Mouse (Mus musculus) heart, embryonic 11.5 days (tissue): ENCODE measurements around the gene Cd8a. TPM values are rescaled to one million over a fixed set of nuclear protein-coding genes. Genes with fewer than 3 reads are reported as not detected.
"Not testable (repeated sequence)": the region's sequence is repeated elsewhere in the genome, so short reads cannot be mapped to it uniquely, and the experiment has no call there.

Experiments
- ATAC-seq: fragments of 200-750 bp; cut with Nextera tagmentation; replicated peaks from 2 replicates; pipeline ENCODE4 v1.8.0; 2017; ENCODE audit warnings: moderate library complexity; ENCODE audit not compliant: insufficient number of reproducible peaks, low FRiP score, low TSS enrichment
- H3K27ac ChIP-seq: fragments of 300-500 bp; sonication (generic); 2 replicates; pipeline ENCODE4 v1.5.1; 2014; ENCODE audit warnings: mild to moderate bottlenecking, low read depth, low read length
- H3K27me3 ChIP-seq: fragments of 300-500 bp; sonication (generic); 2 replicates; pipeline ENCODE4 v1.6.1; 2014; ENCODE audit warnings: mild to moderate bottlenecking, low read length, mixed read lengths; ENCODE audit not compliant: control insufficient read depth, insufficient read depth
- H3K36me3 ChIP-seq: fragments of 300-500 bp; sonication (generic); 2 replicates; pipeline ENCODE4 v1.6.1; 2014; ENCODE audit warnings: mild to moderate bottlenecking, low read length, moderate library complexity, mixed read lengths; ENCODE audit not compliant: control insufficient read depth, insufficient read depth
- H3K4me1 ChIP-seq: fragments of 300-500 bp; sonication (generic); 2 replicates; pipeline ENCODE4 v1.6.1; 2014; ENCODE audit warnings: low read length; ENCODE audit not compliant: control insufficient read depth, insufficient read depth
- H3K4me2 ChIP-seq: fragments of 300-500 bp; sonication (generic); 2 replicates; pipeline ENCODE4 v1.6.1; 2014; ENCODE audit warnings: mild to moderate bottlenecking, moderate library complexity
- H3K4me3 ChIP-seq: fragments of 300-500 bp; sonication (generic); 2 replicates; pipeline ENCODE4 v1.5.1; 2014; ENCODE audit warnings: low read depth, low read length
- H3K9ac ChIP-seq: fragments of 300-500 bp; sonication (generic); 2 replicates; pipeline ENCODE4 v1.6.1; 2014; ENCODE audit warnings: mild to moderate bottlenecking, low read depth, low read length, moderate library complexity
- H3K9me3 ChIP-seq: fragments of 300-500 bp; sonication (generic); replicated peaks from 2 replicates; pipeline ENCODE4 v1.6.1; 2016; ENCODE audit warnings: low read length; ENCODE audit not compliant: control insufficient read depth
- WGBS: fragments of 180-500 bp; shearing (Covaris S2); extraction: QIAGEN DNeasy Blood & Tissue Kit; methylation state at CpG from one replicate; pipeline ENCODE4 v1.1.7; 2014; ENCODE audit not compliant: insufficient replicate concordance; 5-methylcytosine and 5-hydroxymethylcytosine counted together
- polyA plus RNA-seq: library from polyadenylated mRNA; unstranded; fragments of >200 nt; fragmentation: Nextera tagmentation; extraction: Ambion mirVana; gene quantifications from 2 replicates; pipeline ENCODE4 v1.2.1, GENCODE M21; 2014

Cd8a gene
- polyA plus RNA-seq = 0.04 TPM in 1 of 2 replicates, not detected in the other

DNA sequence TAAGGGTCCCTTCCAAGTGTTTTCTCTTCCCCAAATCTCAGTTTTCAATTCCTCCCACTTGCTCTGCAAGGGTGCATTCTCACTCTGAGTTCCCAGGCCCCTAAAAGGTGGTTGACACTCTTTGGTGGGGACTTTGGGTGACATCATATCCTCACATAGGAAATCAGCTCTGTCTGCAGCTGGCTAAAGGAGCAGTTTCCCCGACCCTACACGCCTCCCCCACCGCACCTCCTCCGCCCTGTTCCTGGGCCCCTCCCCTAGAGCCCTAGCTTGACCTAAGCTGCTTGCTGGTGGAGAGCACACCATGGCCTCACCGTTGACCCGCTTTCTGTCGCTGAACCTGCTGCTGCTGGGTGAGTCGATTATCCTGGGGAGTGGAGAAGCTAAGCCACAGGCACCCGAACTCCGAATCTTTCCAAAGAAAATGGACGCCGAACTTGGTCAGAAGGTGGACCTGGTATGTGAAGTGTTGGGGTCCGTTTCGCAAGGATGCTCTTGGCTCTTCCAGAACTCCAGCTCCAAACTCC is at the start of gene Cd8a:
Gene Cd8a, plus strand, starts transcription at position 179 of the 527 bp plus-strand sequence.
- no peaks in the 10 kb centered on the region for H3K4me1 ChIP-seq
- no peak within 1 kb of the TSS for H3K27ac ChIP-seq
- no peak within 1 kb of the TSS for H3K9ac ChIP-seq
- WGBS = 67% methylated on average over 14 of the region's 14 CpGs
- no peak within 1 kb of the TSS for H3K4me3 ChIP-seq
- no peak for ATAC-seq
- H3K27me3 ChIP-seq = no peaks in the 10 kb centered on the region
- H3K36me3 ChIP-seq = no peaks in the 10 kb centered on the region
- no peaks in the 10 kb centered on the region for H3K9me3 ChIP-seq
- no peak within 1 kb of the TSS for H3K4me2 ChIP-seq

DNA sequence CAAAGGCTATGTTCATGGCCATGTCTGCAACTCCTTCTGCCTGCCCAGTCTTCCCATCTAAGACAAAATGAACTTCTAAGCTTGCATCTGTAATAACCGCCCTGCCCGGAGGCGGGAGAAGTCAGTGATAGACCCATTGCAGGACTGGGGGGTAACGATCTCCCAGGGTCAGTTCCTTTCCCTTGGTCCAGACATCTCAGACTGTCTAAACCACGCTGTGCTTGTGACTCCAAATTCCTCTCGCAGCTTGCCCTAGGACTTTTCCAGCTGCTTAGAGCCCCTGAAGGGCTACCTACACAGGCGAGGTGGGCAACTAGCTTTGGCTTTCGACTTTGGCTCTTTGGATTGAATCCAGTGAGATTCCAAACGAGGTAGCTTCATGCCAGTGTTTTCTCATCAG is 48.4 kb upstream of the Cd8a start:
- Histone ChIP-seq H3K9me3 (no peaks in the 10 kb centered on the region), H3K4me2 (no peak overlapping the region), H3K4me1 (no peaks in the 10 kb centered on the region), H3K9ac (no peak overlapping the region), H3K27ac (no peak overlapping the region), H3K27me3 (no peaks in the 10 kb centered on the region), H3K36me3 (no peaks in the 10 kb centered on the region), H3K4me3 (no peak overlapping the region)
- ATAC-seq = no peak
- WGBS = 78% methylated on average over 9 of the region's 9 CpGs

DNA sequence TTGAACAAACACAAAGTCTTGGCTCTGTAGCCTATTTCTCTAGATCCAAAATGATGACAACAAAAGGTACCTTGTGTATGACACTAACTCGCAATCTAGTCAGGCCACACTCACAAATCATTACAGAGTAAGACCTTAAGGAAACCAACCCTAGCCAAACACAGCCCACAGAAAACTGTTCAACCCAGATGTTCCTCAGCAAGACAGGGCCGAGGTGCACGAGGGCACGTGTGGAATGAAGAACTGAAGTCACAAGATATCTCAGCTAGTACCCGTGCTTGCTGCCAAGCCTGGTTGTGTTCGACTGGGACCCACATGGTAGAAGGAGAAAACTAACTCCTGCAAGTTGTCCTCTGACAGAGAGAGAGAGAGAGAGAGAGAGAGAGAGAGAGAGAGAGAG is 43.3 kb upstream of the Cd8a start:
- ATAC-seq = no peak

DNA sequence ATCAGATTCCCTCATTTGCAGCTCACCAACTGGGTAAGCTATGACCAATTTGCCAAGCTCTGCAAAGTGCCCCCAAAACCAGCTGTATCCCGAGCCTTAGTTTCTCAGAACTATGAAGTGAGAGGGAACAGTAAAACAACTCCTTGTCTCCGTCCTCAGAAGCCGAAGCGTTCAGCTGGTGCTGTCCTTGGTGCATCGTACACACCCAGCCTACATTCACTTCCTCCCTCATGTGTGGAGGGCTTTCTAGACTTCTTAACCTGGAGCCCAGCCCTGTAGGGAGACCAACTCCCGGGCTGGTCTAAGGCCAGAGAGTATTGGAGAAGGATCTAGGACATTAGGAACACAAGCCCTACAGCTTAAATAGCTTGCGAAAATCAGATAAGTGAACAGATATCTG is 42.7 kb upstream of the Cd8a start:
- Histone ChIP-seq H3K27ac (no peak overlapping the region), H3K36me3 (no peaks in the 10 kb centered on the region), H3K9ac (no peak overlapping the region), H3K4me2 (no peak overlapping the region), H3K4me1 (no peaks in the 10 kb centered on the region), H3K9me3 (no peaks in the 10 kb centered on the region), H3K27me3 (no peaks in the 10 kb centered on the region), H3K4me3 (no peak overlapping the region)
- ATAC-seq = no peak
- 68% methylated on average over 7 of the region's 7 CpGs for WGBS

More for the DNA sequence above, 43.3 kb upstream of the Cd8a start:
- no peak overlapping the region for H3K4me3 ChIP-seq
- H3K27me3 ChIP-seq = no peaks in the 10 kb centered on the region
- no peak overlapping the region for H3K27ac ChIP-seq
- H3K36me3 ChIP-seq = no peaks in the 10 kb centered on the region
- no peaks in the 10 kb centered on the region for H3K4me1 ChIP-seq
- H3K9ac ChIP-seq = no peak overlapping the region
- no peak overlapping the region for H3K4me2 ChIP-seq
- 83% methylated on average over 6 of the region's 6 CpGs for WGBS
- no peaks in the 10 kb centered on the region for H3K9me3 ChIP-seq

DNA sequence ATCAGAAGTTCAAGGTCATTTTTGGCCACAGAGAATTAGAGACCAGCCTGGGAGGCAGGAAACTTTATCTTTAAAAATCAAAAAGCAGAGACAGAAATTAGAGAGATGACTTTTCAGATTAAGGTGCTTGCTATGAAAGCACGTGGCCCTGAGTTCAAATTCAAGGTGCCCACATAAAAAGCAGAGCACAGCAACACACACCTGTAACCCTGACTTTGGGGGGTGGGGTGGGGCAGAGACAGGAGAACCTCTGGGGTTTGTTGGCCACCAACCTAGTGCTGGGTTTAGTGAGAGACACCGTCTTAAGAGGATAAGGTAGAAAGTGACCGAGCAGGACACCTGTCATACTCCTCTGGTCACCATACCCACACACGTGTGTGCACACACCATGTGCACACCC is 41.7 kb upstream of the Cd8a start:
- not testable (repeated sequence) for H3K4me1 ChIP-seq, H3K36me3 ChIP-seq, H3K9me3 ChIP-seq, H3K9ac ChIP-seq, H3K4me3 ChIP-seq, ATAC-seq, H3K27ac ChIP-seq, H3K27me3 ChIP-seq, H3K4me2 ChIP-seq
- WGBS = 78% methylated on average over 1 of the region's 4 CpGs

DNA sequence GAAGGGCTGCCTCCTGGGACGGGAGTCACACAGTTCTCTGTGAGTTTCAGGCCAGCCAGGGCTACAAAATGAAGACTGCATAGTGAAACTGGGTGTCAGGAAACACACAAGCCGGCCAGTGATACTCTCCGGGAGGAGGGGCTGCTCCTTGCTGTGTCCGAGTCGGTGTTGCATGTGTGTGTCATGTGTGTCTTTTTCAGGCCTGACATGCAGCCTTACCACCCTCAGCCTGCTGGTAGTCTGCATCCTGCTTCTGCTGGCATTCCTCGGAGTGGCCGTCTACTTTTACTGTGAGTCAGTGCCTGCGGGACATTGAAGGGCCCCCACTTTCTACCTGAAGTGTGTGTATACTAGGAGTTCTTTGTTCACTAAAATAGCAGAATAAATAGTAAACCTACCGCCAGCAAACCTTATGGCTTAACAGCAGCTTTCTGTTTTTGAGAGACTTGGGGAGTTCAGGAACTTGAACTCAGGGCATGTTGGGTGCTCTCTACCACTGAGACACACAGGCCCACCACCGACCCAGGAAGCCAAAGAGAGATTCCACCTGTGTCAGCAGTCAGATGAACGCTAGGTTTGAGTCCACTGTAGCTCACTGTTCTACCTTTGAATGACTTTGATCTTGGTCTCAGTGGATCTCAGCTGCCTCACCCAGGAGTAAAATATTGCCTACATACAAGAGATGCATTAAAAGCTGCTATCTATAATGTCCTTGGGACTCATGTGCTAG is 40.8 kb upstream of the Cd8a start:
- no peak for ATAC-seq
- 78% methylated on average over 11 of the region's 11 CpGs for WGBS

DNA sequence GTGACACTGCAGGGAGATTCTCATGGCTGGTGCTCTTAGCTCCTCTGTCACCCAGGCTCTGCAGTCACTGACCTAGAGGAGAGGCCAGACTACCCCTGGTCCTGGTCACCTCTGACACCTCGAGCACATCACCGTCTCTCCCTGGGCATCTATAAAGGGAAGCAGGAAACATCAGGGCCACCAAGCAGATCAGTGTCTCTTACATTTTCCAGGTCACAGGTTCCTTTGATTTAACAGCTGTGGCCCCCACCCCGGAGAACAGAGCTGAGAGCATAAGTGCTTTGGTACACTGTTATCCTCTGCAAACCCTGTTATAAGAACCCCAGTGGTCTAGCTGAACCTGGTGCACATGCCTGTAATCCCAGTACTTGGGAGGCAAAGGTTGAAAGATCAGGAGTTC is 40.2 kb upstream of the Cd8a start:
- H3K4me2 ChIP-seq = no peak overlapping the region
- WGBS = 63% methylated on average over 3 of the region's 3 CpGs
- ATAC-seq = no peak
- no peaks in the 10 kb centered on the region for H3K27me3 ChIP-seq
- H3K9ac ChIP-seq = no peak overlapping the region
- H3K4me1 ChIP-seq = no peaks in the 10 kb centered on the region
- H3K9me3 ChIP-seq = no peaks in the 10 kb centered on the region
- H3K27ac ChIP-seq = no peak overlapping the region
- no peak overlapping the region for H3K4me3 ChIP-seq
- no peaks in the 10 kb centered on the region for H3K36me3 ChIP-seq

More for the DNA sequence above, 40.8 kb upstream of the Cd8a start:
- H3K27ac ChIP-seq = no peak overlapping the region
- no peak overlapping the region for H3K4me2 ChIP-seq
- H3K36me3 ChIP-seq = no peaks in the 10 kb centered on the region
- H3K4me3 ChIP-seq = no peak overlapping the region
- H3K4me1 ChIP-seq = no peaks in the 10 kb centered on the region
- H3K9ac ChIP-seq = no peak overlapping the region
- H3K27me3 ChIP-seq = no peaks in the 10 kb centered on the region
- no peaks in the 10 kb centered on the region for H3K9me3 ChIP-seq

DNA sequence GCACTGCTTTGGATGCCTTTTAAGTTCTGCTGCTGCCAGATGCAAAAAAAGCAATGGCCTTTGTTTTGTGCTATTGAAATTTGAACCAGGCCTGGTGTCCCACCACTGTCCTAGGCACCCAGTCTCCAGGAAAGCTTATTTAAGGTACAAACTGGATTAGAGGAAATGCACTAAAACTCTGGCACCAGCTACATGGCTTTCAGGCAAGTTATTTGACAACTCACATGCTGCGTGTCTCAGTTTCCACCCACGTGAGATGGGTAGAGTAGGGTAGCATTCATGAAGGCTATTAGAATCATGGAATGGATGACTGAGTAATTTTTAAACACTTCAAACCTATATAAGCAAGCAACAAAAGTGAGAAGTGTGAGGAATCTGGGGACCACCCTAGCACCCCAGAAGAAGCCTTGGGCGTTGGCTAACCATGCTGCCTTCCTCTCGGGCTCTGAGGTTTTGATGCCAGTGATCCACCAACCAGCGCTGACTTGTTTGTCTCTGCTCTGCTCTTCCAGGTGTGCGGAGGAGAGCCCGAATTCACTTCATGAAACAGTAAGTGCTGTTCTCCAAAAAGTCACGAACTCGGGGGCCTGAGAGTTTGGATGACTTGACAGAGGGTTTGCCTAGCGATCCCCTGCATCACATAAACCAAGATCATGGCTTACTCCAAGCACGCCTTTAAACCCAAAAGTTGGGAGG is 39.5 kb upstream of the Cd8a start:
- 82% methylated on average over 11 of the region's 11 CpGs for WGBS
- no peaks in the 10 kb centered on the region for H3K4me1 ChIP-seq
- no peaks in the 10 kb centered on the region for H3K9me3 ChIP-seq
- no peaks in the 10 kb centered on the region for H3K36me3 ChIP-seq
- no peak for ATAC-seq
- no peak overlapping the region for H3K27ac ChIP-seq
- no peak overlapping the region for H3K4me3 ChIP-seq
- no peak overlapping the region for H3K4me2 ChIP-seq
- H3K9ac ChIP-seq = no peak overlapping the region
- no peaks in the 10 kb centered on the region for H3K27me3 ChIP-seq
